Mouse (Mus musculus) C2C12 (cell line): ENCODE results near the gene Ryr1. TPM values are rescaled to one million over a fixed set of nuclear protein-coding genes. Genes with fewer than 3 reads are reported as not detected.

Source experiments
- H3K27me3 ChIP-seq: one replicate; pipeline ENCODE4 v1.6.1; 2011; ENCODE audit not compliant: control insufficient read depth, insufficient read depth, insufficient read length
- H3K36me3 ChIP-seq: one replicate; pipeline ENCODE4 v1.6.1; 2011; ENCODE audit not compliant: control insufficient read depth, insufficient read depth
- H3K4me3 ChIP-seq: one replicate; pipeline ENCODE4 v1.5.1; 2011; ENCODE audit warnings: mild to moderate bottlenecking, control low read depth; ENCODE audit not compliant: poor library complexity, insufficient read depth, severe bottlenecking
- H3K79me2 ChIP-seq: one replicate; pipeline ENCODE4 v1.6.1; 2011; ENCODE audit not compliant: control insufficient read depth, insufficient read depth
- H3K79me3 ChIP-seq: one replicate; pipeline ENCODE4 v1.6.1; 2011; ENCODE audit warnings: low read depth, control low read depth
- H3ac ChIP-seq: one replicate; pipeline ENCODE3; 2011; ENCODE audit warnings: low read depth; ENCODE audit not compliant: control insufficient read depth, insufficient read length
- CEBPB ChIP-seq: IDR thresholded peaks from one replicate; pipeline ENCODE4 v1.6.1; 2011; ENCODE audit warnings: low read depth, mild to moderate bottlenecking, control low read depth, moderate library complexity
- CTCF ChIP-seq: IDR thresholded peaks from one replicate; pipeline ENCODE4 v1.5.1; 2011; ENCODE audit not compliant: control insufficient read depth, insufficient read depth, insufficient read length
- FOSL1 ChIP-seq: IDR thresholded peaks from one replicate; pipeline ENCODE4 v1.8.0; 2011; ENCODE audit warnings: mild to moderate bottlenecking, low read length; ENCODE audit not compliant: poor library complexity, insufficient read depth, severe bottlenecking
- MAX ChIP-seq: IDR thresholded peaks from one replicate; pipeline ENCODE4 v1.6.1; 2011; ENCODE audit warnings: mild to moderate bottlenecking, control low read depth
- MYOD1 ChIP-seq: IDR thresholded peaks from one replicate; pipeline ENCODE4 v1.6.1; 2011; ENCODE audit warnings: low read depth; ENCODE audit not compliant: control insufficient read depth, insufficient read length
- MYOG ChIP-seq: IDR thresholded peaks from one replicate; pipeline ENCODE4 v1.6.1; 2011; ENCODE audit not compliant: control insufficient read depth, insufficient read length; ENCODE audit errors: extremely low read depth
- USF1 ChIP-seq: IDR thresholded peaks from one replicate; pipeline ENCODE4 v1.6.1; 2011; ENCODE audit warnings: low read depth, mild to moderate bottlenecking, control low read depth, moderate library complexity
- polyA plus RNA-seq: library from polyadenylated mRNA; unstranded; fragments of >200 nt; fragmentation: generic; extraction: Trizol; gene quantifications from one replicate; pipeline ENCODE4 v1.2.1, GENCODE M21; 2012; ENCODE audit warnings: missing spikeins

Ryr1 gene
- polyA plus RNA-seq, 1 experiment: 1.1 TPM

- H3ac ChIP-seq: no peak overlapping the region
- no peak overlapping the region for H3K4me3 ChIP-seq
- TF ChIP-seq USF1 (no peak), CTCF (no peak), MAX (no peak), CEBPB (no peak), MYOD1 (no peak), FOSL1 (no peak), MYOG (no peak)
- no peaks in the 10 kb centered on the region for H3K36me3 ChIP-seq
- H3K79me2 ChIP-seq: no peaks in the 10 kb centered on the region
- no peaks in the 10 kb centered on the region for H3K79me3 ChIP-seq
- H3K27me3 ChIP-seq: peaks cover 7% of the 10 kb centered on the region
These were observed 76.9 kb downstream of the Ryr1 start for GRCm38 (mm10) chr7:29048070-29048469.

DNA sequence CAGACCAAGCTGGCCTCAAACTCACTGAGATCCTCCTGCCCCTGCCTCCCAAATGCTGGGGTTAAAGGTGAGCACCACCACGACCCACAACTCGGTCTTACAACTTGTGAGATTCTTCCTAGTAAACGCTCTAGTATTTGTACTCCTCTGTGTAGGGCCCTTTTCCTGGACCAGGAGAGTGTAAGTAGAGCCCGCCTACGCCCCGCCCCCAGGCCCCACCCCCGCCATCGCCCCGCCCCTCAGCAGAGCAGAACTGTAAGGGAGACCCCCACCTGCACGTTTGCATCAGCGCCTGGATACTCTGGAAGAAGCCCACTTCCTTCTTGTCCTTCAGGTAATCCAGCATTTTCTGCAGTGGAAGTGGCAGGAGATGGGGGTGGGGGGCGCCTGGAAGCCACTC is 78.4 kb downstream of the Ryr1 start:
- no peaks in the 10 kb centered on the region for H3K79me3 ChIP-seq
- H3K79me2 ChIP-seq: no peaks in the 10 kb centered on the region
- no peak overlapping the region for H3K4me3 ChIP-seq
- TF ChIP-seq CTCF: no peak
- no peak for TF ChIP-seq USF1
- TF ChIP-seq MYOD1: no peak
- no peak for TF ChIP-seq MYOG
- TF ChIP-seq CEBPB: no peak
- no peak for TF ChIP-seq MAX
- TF ChIP-seq FOSL1: no peak
- H3K36me3 ChIP-seq: no peaks in the 10 kb centered on the region
- H3ac ChIP-seq: no peak overlapping the region
- no peaks in the 10 kb centered on the region for H3K27me3 ChIP-seq

- no peak for TF ChIP-seq CEBPB
- no peak for TF ChIP-seq MAX
- TF ChIP-seq USF1: no peak
- no peak for TF ChIP-seq MYOG
- TF ChIP-seq CTCF: no peak
- TF ChIP-seq FOSL1: no peak
- TF ChIP-seq MYOD1: no peak
These were observed 80.7 kb downstream of the Ryr1 start for GRCm38 (mm10) chr7:29044302-29044701.

DNA sequence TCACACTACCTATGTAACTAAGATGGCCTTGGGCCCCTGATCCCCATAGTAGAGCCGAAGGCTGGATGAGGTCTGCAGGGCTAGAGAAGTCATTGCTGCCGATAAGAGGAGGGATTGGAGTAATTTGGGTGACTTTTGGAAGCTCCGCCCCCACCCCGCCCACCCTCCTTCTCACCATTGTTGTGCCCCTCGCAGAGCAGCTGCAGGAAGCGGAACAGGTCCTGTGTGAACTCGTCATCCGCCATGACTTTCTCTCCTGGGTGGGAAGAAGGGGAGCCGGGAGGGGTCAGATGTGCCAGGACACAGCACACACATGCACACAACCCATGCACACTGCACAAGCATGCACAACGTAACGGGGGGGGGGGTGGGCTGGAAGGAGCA is 81.3 kb downstream of the Ryr1 start:
- Histone ChIP-seq H3K79me2 (no peaks in the 10 kb centered on the region), H3K36me3 (no peaks in the 10 kb centered on the region), H3K79me3 (no peaks in the 10 kb centered on the region), H3K4me3 (no peak overlapping the region), H3K27me3 (no peaks in the 10 kb centered on the region), H3ac (no peak overlapping the region)
- TF ChIP-seq MYOD1 (no peak), CTCF (no peak), MYOG (no peak), USF1 (no peak), FOSL1 (no peak), MAX (no peak), CEBPB (no peak)

More at GRCm38 (mm10) chr7:29044302-29044701, 80.7 kb downstream of the Ryr1 start:
- H3K79me3 ChIP-seq: no peaks in the 10 kb centered on the region
- no peaks in the 10 kb centered on the region for H3K79me2 ChIP-seq
- H3ac ChIP-seq: no peak overlapping the region
- H3K4me3 ChIP-seq: no peak overlapping the region
- H3K36me3 ChIP-seq: no peaks in the 10 kb centered on the region
- no peaks in the 10 kb centered on the region for H3K27me3 ChIP-seq

DNA sequence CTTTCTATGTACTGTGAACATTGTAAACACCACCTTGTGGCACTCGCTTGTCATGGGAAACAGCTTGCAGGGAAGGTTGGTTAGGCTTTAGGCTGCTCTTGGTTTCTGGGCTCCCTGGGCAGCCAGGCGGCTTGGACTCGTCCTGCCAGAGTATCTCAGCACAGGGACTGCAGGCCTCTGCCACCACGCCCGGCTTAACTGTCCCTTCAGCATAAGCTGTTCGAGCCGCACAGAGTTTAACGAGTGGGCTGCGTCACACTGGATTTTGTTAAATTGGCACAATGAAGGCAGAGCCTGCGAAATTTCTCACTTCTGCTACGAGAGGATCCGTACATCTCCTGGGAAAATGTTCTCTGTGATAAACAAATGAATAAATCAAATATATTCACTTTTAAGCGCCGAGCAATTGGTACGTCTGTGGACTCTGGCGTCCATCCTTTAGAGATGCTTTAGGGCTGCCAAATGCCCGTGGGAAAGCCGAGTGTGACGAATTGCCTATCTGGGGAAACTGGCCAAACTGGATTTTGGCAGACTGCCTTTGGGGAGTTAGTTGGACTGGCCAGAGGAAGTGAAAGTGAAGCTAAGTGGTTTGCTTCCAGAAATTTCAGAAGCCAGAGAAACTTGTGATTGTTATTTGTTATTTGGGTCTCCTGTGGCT is 81.8 kb downstream of the Ryr1 start:
- TF ChIP-seq MAX: no peak
- no peak for TF ChIP-seq FOSL1
- TF ChIP-seq CEBPB: no peak
- TF ChIP-seq MYOD1: no peak
- TF ChIP-seq USF1: no peak
- TF ChIP-seq MYOG: no peak
- no peak for TF ChIP-seq CTCF
- Histone ChIP-seq H3K79me3 (no peaks in the 10 kb centered on the region), H3K36me3 (no peaks in the 10 kb centered on the region), H3K4me3 (no peak overlapping the region), H3ac (no peak overlapping the region), H3K79me2 (no peaks in the 10 kb centered on the region), H3K27me3 (no peaks in the 10 kb centered on the region)

DNA sequence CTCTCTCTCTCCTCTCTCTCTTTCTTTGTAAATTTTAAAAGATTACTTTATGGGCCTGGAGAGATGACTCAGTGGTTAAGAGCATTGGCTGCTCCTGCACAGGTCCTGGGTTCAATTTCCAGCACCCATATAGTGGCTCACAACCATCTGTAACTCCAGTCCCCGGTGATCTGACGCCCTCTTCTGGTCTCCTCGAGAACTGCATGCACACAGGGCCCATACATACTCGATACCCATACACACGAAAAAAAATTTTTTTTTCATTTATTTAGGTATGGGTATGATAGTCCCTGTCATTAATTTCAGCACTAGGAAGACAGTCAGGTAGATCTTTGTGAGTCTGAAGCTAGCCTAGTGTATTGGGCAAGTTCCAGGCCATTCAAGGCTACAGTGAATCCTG is 83.8 kb downstream of the Ryr1 start:
- H3K27me3 ChIP-seq: no peaks in the 10 kb centered on the region
- no peak overlapping the region for H3ac ChIP-seq
- TF ChIP-seq MYOG (no peak), MAX (no peak), USF1 (no peak), MYOD1 (no peak), FOSL1 (no peak), CTCF (no peak), CEBPB (no peak)
- no peak overlapping the region for H3K4me3 ChIP-seq
- H3K36me3 ChIP-seq: no peaks in the 10 kb centered on the region
- H3K79me2 ChIP-seq: no peaks in the 10 kb centered on the region
- H3K79me3 ChIP-seq: no peaks in the 10 kb centered on the region
